Mouse (Mus musculus): ENCODE measurements around the gene Vcl.

DNA sequence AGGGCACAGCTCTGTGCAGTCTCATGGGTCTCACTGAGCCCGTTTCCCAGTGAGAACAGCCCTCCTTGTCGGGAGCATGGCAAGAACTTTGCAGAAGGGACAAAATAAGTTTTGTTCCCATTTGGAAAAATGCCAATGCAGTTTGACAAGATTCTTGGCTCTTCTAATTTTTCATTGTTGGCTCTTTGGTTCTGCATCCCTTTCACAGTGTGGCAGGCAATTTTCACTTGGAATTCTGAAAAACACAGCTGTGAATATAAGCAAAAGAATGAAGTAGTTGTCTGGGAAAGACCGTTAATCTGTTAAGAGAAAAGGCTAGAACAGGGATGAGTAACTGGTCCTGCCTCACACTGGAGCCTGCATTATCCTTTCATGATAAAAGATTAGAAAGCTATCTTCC is 68.3 kb downstream of the Vcl start:
- no peak for TF ChIP-seq POLR2A (IDR thresholded peaks at IDR 0.05; ENCODE audit: extremely low read depth, insufficient read depth, low read length)
- no peak for TF ChIP-seq CTCF (IDR thresholded peaks at IDR 0.05; ENCODE audit: extremely low read depth, insufficient read depth, low read length)

All from cortical plate, adult 2 months (tissue).